ENCODE assay signal across 10 mouse cellular contexts in the genomic region with DNA sequence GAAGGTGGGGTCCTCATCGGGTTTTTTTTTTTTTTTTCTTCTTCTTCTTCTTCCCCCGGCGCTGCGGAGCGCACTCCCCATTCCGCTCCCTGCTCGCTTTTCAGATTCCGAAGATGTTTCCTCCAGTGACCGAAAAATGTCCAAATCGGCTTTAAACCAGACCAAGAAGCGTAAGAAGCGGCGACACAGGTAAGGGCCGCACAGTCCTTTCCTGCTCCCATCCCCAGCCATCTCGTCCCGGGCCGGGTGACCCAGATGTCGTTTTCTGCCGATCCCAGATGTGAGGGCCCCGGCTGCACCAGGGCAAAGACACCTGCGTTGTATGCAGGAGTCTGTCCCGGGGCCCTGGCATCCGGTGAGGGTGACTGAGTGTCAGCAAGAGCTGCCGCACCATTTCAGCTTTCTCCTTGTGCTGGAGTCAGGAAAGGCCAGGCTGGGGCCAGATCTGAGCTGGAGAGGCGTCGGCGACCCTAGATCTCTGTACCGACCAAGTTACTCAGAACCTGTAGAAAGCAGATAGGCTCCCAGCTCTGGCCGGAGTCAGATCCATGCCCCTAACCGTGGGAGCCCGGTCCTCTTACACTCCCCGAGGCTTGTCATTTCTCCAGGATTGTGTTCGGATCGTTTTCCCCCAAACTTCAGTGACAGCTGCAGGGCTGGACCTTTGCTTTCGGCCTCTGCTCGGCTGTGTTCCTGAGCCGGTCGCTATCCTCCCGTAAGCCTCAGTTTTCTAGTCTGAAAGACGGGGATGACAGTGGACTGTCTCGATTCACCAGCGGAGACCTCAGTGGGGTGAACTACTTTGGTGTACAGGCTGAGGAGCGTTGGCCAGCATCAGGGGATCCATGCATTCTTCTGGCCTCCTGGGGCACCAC. TPM values are rescaled to one million over a fixed set of nuclear protein-coding genes. Genes with fewer than 3 reads are reported as not detected.
DNase-seq lines count a peak whose midpoint lies in the region; ATAC-seq and TF ChIP-seq lines count a peak whose summit lies in the region.
"Had no signal": no experiment of that assay in that cellular context is flagged by ENCODE, and none has a peak within 500 bp of the region (broad histone marks: within the 10 kb centered on the region; RNA-seq: fewer than 3 reads in every experiment).

No protein-coding gene starts in this region.

- no peak overlapping the region for H3K27ac ChIP-seq in gastrocnemius, adult 2 months
- no peak overlapping the region for H3K27ac ChIP-seq in embryonic facial prominence, embryonic 15.5 days (replicated peaks)
- no peak overlapping the region for H3K27ac ChIP-seq in limb, embryonic 12.5 days

- H3K36me3 ChIP-seq in embryonic facial prominence, embryonic 15.5 days: no peaks in the 10 kb centered on the region
- no peaks in the 10 kb centered on the region for H3K36me3 ChIP-seq in limb, embryonic 12.5 days
- H3K36me3 ChIP-seq: G1E had no signal

- no peaks in the 10 kb centered on the region for H3K9me3 ChIP-seq in embryonic facial prominence, embryonic 15.5 days (replicated peaks)
- no peaks in the 10 kb centered on the region for H3K9me3 ChIP-seq in limb, embryonic 12.5 days
- H3K9me3 ChIP-seq: G1E had no signal

- H3K4me1 ChIP-seq in embryonic facial prominence, embryonic 15.5 days: peaks cover 30% of the 10 kb centered on the region
- peaks cover 29% of the 10 kb centered on the region for H3K4me1 ChIP-seq in limb, embryonic 12.5 days (replicated peaks)

- H3K4me2 ChIP-seq in embryonic facial prominence, embryonic 15.5 days (replicated peaks): peak overlapping the region; percentile 17; the same call in 1 of the 2 replicates
- peak overlapping the region; percentile 40 for H3K4me2 ChIP-seq in limb, embryonic 12.5 days

- DNase-seq in gastrocnemius, adult 2 months: peak; percentile 23
- no peak for DNase-seq in gastrocnemius, adult 18-20 months (ENCODE audit: low spot score)
- peak; percentile 74 for DNase-seq in thymus, postnatal 4 days
- DNase-seq in gastrocnemius, postnatal 10 days: no peak
- no peak for DNase-seq in gastrocnemius, postnatal 36 days

- WGBS in embryonic facial prominence, embryonic 15.5 days: 1% methylated on average over 43 of the region's 43 CpGs
- WGBS in limb, embryonic 12.5 days: under 1% methylated on average over 43 of the region's 43 CpGs

- ATAC-seq in CD4-positive, CD25-positive, alpha-beta regulatory T cell, adult 4 months: peak; percentile 41
- no peak for ATAC-seq in embryonic facial prominence, embryonic 15.5 days (ENCODE audit: insufficient number of reproducible peaks, low FRiP score, low TSS enrichment, low read depth)
- no peak for ATAC-seq in limb, embryonic 12.5 days (ENCODE audit: insufficient number of reproducible peaks, insufficient read depth, low FRiP score, low TSS enrichment, low read depth)

- no peak overlapping the region for H3K9ac ChIP-seq in embryonic facial prominence, embryonic 15.5 days
- no peak overlapping the region for H3K9ac ChIP-seq in limb, embryonic 12.5 days (replicated peaks)

- TF ChIP-seq CTCF in gastrocnemius, adult 2 months (IDR thresholded peaks at IDR 0.05): no peak

- H3K27me3 ChIP-seq in embryonic facial prominence, embryonic 15.5 days: peaks cover 89% of the 10 kb centered on the region
- H3K27me3 ChIP-seq in limb, embryonic 12.5 days: peaks cover 98% of the 10 kb centered on the region

- intact Hi-C loops in gastrocnemius, adult 2 months (cut with DNase I): no loop called here
- intact Hi-C loops in gastrocnemius, postnatal 36 days (cut with DNase I): no loop called here

- H3K4me3 ChIP-seq in gastrocnemius, adult 2 months: peak overlapping the region; percentile 0; the same call in 1 of the 2 replicates
- H3K4me3 ChIP-seq in embryonic facial prominence, embryonic 15.5 days (replicated peaks): peak overlapping the region; percentile 8
- peak overlapping the region; percentile 26 for H3K4me3 ChIP-seq in limb, embryonic 12.5 days (replicated peaks)
- H3K4me3 ChIP-seq: erythroblast, embryonic 14.5 days had no signal

RNA-seq across cellular contexts. Expression of gene Vsx2, which starts 2.1 kb away (rescaled TPM):
- not detected for total RNA-seq in gastrocnemius, adult 2 months (2021)
- total RNA-seq in gastrocnemius, adult 18-20 months (2021): not detected
- polyA plus RNA-seq in CD4-positive, CD25-positive, alpha-beta regulatory T cell, adult 4 months (2017; shearing (Covaris generic)): not detected
- polyA plus RNA-seq in embryonic facial prominence, embryonic 15.5 days (2015; fragmentation: Nextera tagmentation; extraction: Ambion mirVana): 0.07 and 0.28 TPM in 2 replicates
- polyA plus RNA-seq in limb, embryonic 12.5 days (2016; fragmentation: Nextera tagmentation; extraction: Ambion mirVana): 0.13 and 0.24 TPM in 2 replicates
- under 1 TPM in 1 of 2 experiments, not detected in 1; 0.07 TPM for total RNA-seq in gastrocnemius, postnatal 10 days (2021)
- not detected for total RNA-seq in gastrocnemius, postnatal 36 days (2021)
- polyA plus RNA-seq: erythroblast, embryonic 14.5 days; G1E had no signal

RNA-seq across cellular contexts. Expression of gene Abcd4, which starts 45.5 kb away (rescaled TPM):
- total RNA-seq in gastrocnemius, adult 2 months (2021): 1 to 10 TPM; 4.0 to 5.3 TPM
- 1 to 10 TPM; 4.9 to 5.1 TPM for total RNA-seq in gastrocnemius, adult 18-20 months (2021)
- 10 to 100 TPM; 11.4 to 25.4 TPM for polyA plus RNA-seq in CD4-positive, CD25-positive, alpha-beta regulatory T cell, adult 4 months (2017; shearing (Covaris generic))
- polyA plus RNA-seq in embryonic facial prominence, embryonic 15.5 days (2015; fragmentation: Nextera tagmentation; extraction: Ambion mirVana): 13.4 and 17.0 TPM in 2 replicates
- 16.3 and 17.8 TPM in 2 replicates for polyA plus RNA-seq in limb, embryonic 12.5 days (2016; fragmentation: Nextera tagmentation; extraction: Ambion mirVana)
- total RNA-seq in gastrocnemius, postnatal 10 days (2021): 1 to 10 TPM; 4.4 to 5.2 TPM
- 1 to 10 TPM; 3.4 to 4.0 TPM for total RNA-seq in gastrocnemius, postnatal 36 days (2021)

Comparison
In these comparisons a context has a peak if more than half of its experiments do, and no peak if none do; other contexts are left out.
1. DNase-seq: peak in gastrocnemius, adult 2 months (single experiment) and thymus, postnatal 4 days (single experiment); none in gastrocnemius, adult 18-20 months (single experiment), gastrocnemius, postnatal 10 days (single experiment) and gastrocnemius, postnatal 36 days (0 of 2).
2. Peak in every context shown above with its lines, with median percentiles within 50 percentile points of each other: H3K4me3 ChIP-seq.